Mouse (Mus musculus): Measurements from ENCODE around the gene Arhgap28. TPM values are rescaled to one million over a fixed set of nuclear protein-coding genes. Genes with fewer than 3 reads are reported as not detected.

Arhgap28 gene
- 1 to 10 TPM; 1.1 to 1.2 TPM for total RNA-seq (2021)
- long read RNA-seq, experiment 1: 0 reads
- long read RNA-seq, experiment 2, full-length matches to known transcripts: 1 of 1 reads
- long read RNA-seq, experiment 2, partial matches to known transcripts: 0 of 1 reads
- long read RNA-seq, experiment 2, other reads (novel, unspliced or antisense): 0 of 1 reads

DNA sequence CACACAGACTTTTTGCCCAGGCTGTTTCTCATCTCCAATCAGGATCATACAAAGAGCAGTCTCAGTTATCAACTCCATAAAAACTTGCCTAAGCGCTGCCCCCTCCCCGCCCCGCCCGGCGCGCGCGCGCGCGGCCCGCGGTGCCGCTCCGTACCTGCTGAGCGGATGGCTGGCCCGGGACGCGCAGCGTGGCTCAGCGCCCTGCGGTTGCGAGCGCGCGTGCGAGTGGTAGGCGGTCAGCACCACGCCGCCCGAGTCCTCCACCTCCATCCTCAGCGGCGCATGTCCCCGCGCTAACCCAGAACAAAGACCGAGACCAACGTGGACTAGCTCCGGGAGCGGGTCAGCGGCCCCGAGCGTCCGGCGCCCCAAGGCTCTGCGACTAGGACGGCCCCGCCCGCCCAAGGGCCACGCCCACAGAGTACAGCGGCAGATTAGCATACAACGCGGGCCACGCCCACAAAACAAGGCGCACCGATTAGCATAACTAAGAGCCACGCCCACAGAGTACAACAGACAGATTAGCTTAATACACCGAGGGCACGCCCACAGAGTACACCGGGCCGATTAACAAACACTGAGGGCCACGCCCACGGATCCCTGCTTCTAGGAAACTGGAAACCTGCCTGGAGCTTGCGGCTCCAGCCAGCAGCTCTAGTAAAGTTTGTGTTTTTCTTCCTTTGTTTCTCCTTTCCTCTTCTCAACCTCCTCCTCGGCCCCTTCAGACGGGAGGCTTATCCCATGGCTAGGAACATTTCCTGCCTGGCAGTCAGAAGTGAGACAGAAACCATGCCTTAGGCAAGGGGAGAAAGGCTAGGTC lies at the start of gene Arhgap28:
TSS of gene Arhgap28 (minus strand) at position 380 of the 820 bp plus-strand sequence.
- peak; percentile 81 to 84 for DNase-seq
- intact Hi-C loops (cut with DNase I): loop anchor here (5.0 to 10.0 kb wide), 2 partner anchors 47 to 161 kb away; no protein-coding TSS in a partner anchor

DNA sequence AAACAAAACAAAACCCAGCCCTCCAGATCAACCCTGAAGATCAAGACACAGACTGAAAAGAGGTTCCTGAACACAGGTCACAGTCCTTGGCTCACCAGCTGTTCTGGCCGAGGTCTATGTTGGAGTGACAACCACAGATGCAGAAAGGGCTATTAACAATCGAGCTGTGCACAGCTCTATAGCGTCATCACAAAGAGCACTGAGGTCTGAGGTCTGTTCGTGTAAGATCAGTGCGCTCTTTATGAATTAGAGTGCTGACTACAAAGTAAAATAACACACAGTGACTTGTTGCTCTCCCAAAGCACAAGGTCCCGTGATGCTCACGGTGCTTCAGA lies 42.4 kb upstream of the Arhgap28 start:
- no peak for DNase-seq
- intact Hi-C loops (cut with DNase I): no loop called here

GRCm38 (mm10) chr17:68045655-68046340 lies 41.9 kb upstream of the Arhgap28 start:
- intact Hi-C loops (cut with DNase I): no loop called here
- no peak for DNase-seq

- intact Hi-C loops (cut with DNase I): no loop called here
- no peak for DNase-seq
Measured at GRCm38 (mm10) chr17:68042377-68042776, 38.5 kb upstream of the Arhgap28 start.

- intact Hi-C loops (cut with DNase I): no loop called here
- no peak for DNase-seq
Measured at GRCm38 (mm10) chr17:68037011-68037410, 33.1 kb upstream of the Arhgap28 start.

DNA sequence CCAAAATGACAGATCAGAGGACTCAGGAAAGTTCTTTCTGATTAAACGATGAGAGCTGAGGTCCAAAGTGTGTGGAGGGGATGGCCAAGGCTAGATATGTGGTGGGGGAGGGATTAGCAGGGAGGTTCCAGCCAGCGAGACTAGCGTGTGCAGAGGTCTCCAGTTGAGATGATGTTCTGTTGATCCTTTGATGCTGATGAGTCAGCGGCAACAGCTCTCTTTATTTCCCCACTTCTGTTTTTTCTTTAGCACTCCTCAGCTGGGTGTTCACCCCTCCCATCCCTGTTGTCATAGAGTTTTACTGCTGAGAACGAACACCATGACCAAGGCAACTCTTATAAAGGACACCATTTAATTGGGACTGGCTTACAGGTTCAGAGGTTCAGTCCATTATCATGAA lies 25.6 kb upstream of the Arhgap28 start:
- no peak for DNase-seq
- intact Hi-C loops (cut with DNase I): no loop called here

- intact Hi-C loops (cut with DNase I): no loop called here
- no peak for DNase-seq
Measured at GRCm38 (mm10) chr17:68028519-68028918, 24.6 kb upstream of the Arhgap28 start.

DNA sequence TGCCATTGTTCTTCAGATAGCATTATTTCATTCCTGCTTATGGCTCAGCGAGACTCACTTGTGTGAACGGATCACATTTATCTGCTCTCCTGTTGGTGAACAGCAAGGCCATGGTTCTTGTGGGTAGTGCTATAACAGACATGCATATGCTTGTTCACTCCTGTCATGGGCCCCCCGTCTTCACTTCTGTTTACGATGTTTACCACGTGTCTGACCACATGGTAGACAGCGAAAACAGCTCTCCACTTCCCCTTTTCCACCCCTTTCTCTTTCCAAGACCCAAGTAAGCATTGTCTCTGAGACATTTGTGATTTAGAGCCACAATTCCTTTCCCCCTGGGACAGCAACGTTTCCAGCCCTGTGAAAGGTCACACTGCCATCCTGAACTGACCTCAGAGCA lies 20.4 kb upstream of the Arhgap28 start:
- intact Hi-C loops (cut with DNase I): no loop called here
- no peak for DNase-seq

DNA sequence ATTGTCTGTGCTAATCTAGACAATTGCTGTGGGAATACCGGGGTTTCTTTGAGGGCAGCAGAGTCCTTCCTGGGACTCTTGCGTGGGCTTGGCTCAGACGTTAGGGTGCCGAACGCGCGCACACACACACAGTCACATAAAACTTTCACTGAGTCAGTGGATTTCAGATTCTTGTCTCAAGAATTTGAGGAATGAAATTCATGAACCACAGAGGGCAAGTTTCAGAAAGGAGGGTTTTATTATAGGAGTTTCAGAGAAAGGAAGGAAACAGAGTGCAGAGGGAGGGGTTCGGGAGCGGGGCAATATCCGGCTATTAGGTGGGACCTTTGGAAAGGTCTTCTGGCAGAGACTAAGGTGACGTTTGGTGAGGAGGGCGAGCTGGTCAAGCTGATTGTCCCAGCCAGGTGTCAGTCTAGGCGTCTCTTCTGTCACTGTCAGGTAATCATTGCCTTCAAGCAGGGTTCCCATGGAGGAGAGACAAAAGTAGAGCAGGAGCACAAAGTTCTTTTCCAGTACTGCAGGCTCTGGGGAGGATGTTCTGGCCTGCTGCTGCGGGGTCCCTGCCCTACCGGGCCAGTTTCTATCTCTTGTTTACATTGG lies 15.6 kb upstream of the Arhgap28 start:
- no peak for DNase-seq
- intact Hi-C loops (cut with DNase I): no loop called here

GRCm38 (mm10) chr17:68017095-68017494 lies 13.2 kb upstream of the Arhgap28 start:
- DNase-seq: no peak
- intact Hi-C loops (cut with DNase I): no loop called here

GRCm38 (mm10) chr17:68011606-68012005 lies 7.7 kb upstream of the Arhgap28 start:
- DNase-seq: no peak
- intact Hi-C loops (cut with DNase I): no loop called here

DNA sequence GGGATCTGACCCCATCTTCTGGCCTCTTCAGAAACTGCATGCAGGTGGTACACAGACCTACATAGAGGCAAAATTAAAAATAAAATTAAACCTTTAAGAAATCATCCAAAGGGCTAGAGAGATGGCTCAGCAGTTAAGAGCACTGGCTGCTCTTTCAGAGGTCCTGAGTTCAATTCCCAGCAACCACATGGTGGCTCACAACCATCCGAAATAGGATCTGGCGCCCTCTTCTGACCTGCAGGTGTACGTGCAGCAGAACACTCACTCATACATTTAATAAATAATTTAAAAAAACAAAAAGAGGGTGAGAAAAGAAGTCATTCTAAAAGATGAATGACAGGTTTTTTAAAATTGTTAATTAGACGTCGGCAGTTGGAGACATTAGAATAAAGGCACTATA lies 6.1 kb upstream of the Arhgap28 start:
- DNase-seq: no peak
- intact Hi-C loops (cut with DNase I): no loop called here

- no peak for DNase-seq
- intact Hi-C loops (cut with DNase I): loop anchor here (5.0 to 10.0 kb wide), 2 partner anchors 47 to 160 kb away; no protein-coding TSS in a partner anchor
Measured at GRCm38 (mm10) chr17:68004581-68005330, 836 bp upstream of the Arhgap28 start.

DNA sequence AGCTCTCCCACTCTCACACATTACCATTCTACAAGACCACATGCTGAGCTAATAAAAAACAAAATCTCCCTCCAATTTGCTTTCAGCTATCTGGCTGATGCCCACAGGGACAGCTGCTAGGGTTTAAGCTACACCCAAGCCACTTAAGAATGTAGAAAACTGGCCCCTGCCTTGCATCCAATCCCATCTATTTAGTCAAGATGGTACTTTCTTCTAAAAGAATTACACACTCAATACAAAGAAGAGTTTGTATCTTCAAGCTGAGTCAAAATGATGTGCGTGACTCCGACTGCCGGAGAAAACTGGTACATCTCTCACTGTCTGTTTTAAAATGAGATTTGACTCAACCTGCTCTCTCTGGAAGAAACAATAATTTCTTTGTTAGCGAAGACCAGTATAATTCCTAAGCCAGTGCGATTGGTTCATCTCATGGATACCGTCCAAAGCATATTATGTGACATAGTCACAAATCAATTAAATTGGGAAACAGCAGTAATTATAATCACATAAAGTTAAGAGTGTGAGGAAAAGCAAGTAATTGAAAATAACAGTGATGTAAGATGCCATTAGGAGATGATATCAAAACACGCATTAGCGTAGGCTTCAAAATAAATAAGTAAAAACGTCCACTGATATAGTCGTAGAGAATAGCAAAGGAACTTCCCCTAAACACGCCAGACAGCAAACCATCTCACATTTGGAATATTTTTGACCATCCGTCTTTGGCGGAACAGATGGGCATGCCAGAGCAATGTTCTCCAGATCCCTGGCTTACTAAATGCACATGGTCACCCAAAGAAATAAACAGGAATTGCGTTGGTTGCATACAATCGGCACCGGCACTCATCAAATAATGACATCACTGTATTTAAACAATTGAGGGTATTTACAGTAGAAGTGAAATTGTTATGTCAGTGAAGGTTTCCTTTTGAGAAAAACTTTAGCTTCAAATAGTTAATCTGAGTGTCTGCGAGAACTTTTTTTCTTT lies 1.0 kb downstream of the Arhgap28 start:
- no peak for DNase-seq
- intact Hi-C loops (cut with DNase I): loop anchor here (5.0 to 10.0 kb wide), 2 partner anchors 46 to 162 kb away; no protein-coding TSS in a partner anchor

DNA sequence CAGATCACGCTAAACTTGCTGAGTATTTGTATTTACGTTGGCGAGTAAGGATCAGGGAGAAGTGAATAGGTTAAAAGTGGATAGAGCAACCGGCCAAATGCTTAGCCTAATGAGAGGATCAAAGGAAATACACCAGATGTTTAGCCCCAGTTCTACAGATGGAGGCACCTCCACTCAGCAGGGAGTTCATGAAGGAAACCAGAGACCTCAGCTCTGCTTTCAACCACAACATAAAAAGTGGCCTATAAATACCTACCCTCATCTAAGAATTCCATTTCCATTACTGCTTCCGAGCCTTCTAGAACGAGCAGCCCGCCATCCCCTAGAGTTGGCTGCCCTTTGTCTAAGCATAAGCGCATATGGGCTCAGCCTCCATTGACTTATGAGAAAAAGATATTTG lies 4.1 kb downstream of the Arhgap28 start:
- no peak for DNase-seq
- intact Hi-C loops (cut with DNase I): loop anchor here (5.0 to 10.0 kb wide), 2 partner anchors 42 to 165 kb away; no protein-coding TSS in a partner anchor

- no peak for DNase-seq
- intact Hi-C loops (cut with DNase I): no loop called here
Measured at GRCm38 (mm10) chr17:67996769-67997155, 7.2 kb downstream of the Arhgap28 start.

- intact Hi-C loops (cut with DNase I): no loop called here
- DNase-seq: no peak
Measured at GRCm38 (mm10) chr17:67996097-67996768, 7.7 kb downstream of the Arhgap28 start.

- intact Hi-C loops (cut with DNase I): no loop called here
- no peak for DNase-seq
Measured at GRCm38 (mm10) chr17:67995277-67995819, 8.6 kb downstream of the Arhgap28 start.

Measured in gastrocnemius, postnatal 36 days (tissue).